Mouse (Mus musculus): ENCODE data around the gene Olfr424. TPM values are rescaled to one million over a fixed set of nuclear protein-coding genes. Genes with fewer than 3 reads are reported as not detected.

Gene Olfr424
- not detected for polyA plus RNA-seq (2014; fragmentation: Illumina TruSeq; extraction: RNeasy Lipid Tissue Mini Kit (QIAGEN cat#74804); ENCODE audit: low replicate concordance)

DNA sequence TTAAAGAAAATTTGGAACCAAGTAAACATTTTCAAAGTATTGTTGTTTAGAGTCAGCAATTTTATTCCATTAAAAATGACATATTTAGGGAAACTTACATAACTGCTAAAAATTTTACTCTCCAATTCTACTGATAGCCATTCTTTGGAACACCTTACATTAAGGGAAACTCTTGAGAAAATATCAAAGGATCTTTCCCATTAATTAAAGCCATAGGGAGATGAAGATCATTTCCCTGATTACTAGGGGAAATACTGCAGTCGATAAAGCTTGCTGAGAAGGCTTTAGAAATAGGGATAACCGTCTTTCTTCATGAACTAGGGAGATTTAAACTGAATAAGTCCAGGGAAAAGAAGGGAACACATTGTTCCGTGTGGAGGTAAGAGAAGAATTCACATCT is at the start of gene Olfr424:
Olfr424 (plus strand) TSS at position 301 of the 400 bp plus-strand sequence.

DNA sequence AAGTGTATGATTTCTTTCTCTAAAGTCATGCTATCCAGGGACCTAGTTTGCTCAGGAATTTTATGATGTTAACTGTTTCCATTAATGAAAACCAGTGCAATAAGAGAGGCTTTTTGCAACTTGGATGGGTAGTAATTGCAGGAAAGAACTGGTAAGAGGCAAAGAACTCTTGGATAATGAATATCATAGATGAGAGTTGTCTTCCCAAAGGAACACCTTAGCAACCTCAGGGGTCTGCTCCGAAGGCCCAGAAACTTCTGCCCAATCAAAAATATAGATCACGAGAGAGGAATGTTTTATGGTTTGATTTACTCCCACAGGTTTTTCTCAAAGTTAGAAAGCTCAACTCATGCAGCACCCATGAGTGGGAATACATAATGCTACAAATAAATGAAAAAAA is 47.3 kb upstream of the Olfr424 start, which contains the start of gene Olfr429:
Olfr429 (plus strand) TSS at position 301 of the 400 bp plus-strand sequence.

DNA sequence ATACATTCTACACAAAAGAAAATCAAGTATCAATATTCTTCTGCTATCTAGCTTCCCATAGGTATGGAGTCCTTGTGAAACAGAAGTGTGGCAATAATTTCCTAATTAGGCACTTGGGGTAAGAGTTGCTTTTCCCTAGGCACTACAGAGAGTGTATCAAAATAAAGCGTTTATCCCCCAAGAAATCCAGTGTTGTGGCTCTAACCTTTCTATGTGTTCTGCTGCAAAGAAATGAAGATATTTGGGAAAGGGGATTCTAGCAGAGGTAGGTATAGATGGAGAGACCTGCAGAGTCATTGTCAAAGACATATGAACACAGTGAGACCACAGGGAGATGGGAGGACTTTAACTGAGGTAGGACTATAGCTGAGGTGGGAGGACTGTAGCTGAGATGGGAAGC is 34.7 kb upstream of the Olfr424 start, which contains the start of gene Olfr427:
Olfr427 (plus strand) TSS at position 301 of the 400 bp plus-strand sequence.

DNA sequence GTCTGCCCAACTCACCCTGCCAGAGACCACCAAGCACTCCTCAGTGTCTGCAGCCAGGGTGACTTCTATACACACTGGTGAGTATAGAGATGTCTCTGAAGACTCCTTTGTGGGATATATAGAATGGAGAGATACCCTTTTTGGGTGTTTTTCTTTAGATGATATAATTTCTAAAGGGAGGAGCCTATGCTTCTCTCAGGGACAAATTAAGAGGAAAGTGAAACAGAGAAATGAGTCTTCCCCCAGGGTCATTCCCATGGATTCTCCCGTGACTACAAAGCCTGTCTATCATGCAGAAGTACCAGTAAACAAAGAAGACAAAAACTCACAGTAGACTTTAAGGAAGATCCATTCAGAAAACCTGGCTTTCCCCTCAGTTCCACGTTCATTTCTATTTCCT is 10.3 kb upstream of the Olfr424 start, which contains the start of gene Olfr231:
Olfr231 (minus strand) TSS at position 101 of the 400 bp plus-strand sequence.

DNA sequence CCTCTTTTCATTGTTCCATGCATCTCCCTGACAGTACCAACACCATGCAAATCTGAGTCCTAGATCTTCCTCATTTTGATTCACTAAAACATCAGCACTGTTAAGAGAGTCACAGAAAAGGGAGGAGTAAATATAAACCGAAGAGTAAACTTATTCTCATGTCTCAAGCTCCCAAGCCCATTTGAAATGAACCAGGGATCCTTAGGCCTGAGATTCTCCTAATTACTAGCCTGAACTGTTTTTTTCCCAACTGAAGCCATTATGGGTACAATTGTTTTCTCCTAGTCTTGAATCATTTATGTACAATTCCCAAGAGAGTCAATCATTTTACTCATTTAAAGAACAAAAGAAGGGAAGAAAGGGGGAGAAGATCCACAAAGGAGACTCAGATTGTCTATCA is 24.0 kb downstream of the Olfr424 start, which contains the start of gene Olfr420:
Olfr420 (plus strand) TSS at position 301 of the 400 bp plus-strand sequence.

DNA sequence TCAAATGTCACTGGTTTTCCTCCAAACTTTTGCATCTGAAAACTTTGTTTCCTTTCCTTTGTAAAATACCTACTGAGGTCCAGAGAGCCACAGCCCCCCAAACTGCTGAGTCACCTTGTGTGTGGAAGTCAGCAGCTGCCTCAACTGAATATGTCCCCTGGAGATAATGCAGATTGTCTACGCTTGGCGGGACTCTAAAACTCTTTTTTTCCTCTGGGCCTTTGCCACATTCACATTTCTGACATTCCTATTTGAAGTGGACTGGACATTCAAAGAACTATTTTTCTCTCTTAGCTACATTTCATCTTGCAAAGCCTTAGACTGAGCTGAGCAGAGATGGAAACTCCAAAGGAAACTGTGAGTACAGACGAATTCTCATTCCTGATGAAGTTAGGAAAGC is 41.3 kb downstream of the Olfr424 start, which contains the start of gene Spta1:
Spta1 (plus strand) TSS at position 172 of the 400 bp plus-strand sequence.

Other genes starting within 250 kb of the Olfr424 start
- 15.0 TPM for gene Ifi211, start 218.5 kb upstream of the Olfr424 start, polyA plus RNA-seq (2014; fragmentation: Illumina TruSeq; extraction: RNeasy Lipid Tissue Mini Kit (QIAGEN cat#74804); ENCODE audit: low replicate concordance)
- 95.8 TPM for gene Mndal, start 189.0 kb upstream of the Olfr424 start, polyA plus RNA-seq (2014; fragmentation: Illumina TruSeq; extraction: RNeasy Lipid Tissue Mini Kit (QIAGEN cat#74804); ENCODE audit: low replicate concordance)
- 65.1 TPM for gene Ifi203, start 188.8 kb upstream of the Olfr424 start, polyA plus RNA-seq (2014; fragmentation: Illumina TruSeq; extraction: RNeasy Lipid Tissue Mini Kit (QIAGEN cat#74804); ENCODE audit: low replicate concordance)
- gene Ifi202b, start 148.8 kb upstream of the Olfr424 start, polyA plus RNA-seq (2014; fragmentation: Illumina TruSeq; extraction: RNeasy Lipid Tissue Mini Kit (QIAGEN cat#74804); ENCODE audit: low replicate concordance), result not detected
- 11.8 TPM for gene Ifi205, start 99.7 kb upstream of the Olfr424 start, polyA plus RNA-seq (2014; fragmentation: Illumina TruSeq; extraction: RNeasy Lipid Tissue Mini Kit (QIAGEN cat#74804); ENCODE audit: low replicate concordance)
- not detected for gene Olfr433, start 90.8 kb upstream of the Olfr424 start, polyA plus RNA-seq (2014; fragmentation: Illumina TruSeq; extraction: RNeasy Lipid Tissue Mini Kit (QIAGEN cat#74804); ENCODE audit: low replicate concordance)
- not detected for gene Olfr432, start 82.3 kb upstream of the Olfr424 start, polyA plus RNA-seq (2014; fragmentation: Illumina TruSeq; extraction: RNeasy Lipid Tissue Mini Kit (QIAGEN cat#74804); ENCODE audit: low replicate concordance)
- gene Olfr430, start 64.9 kb upstream of the Olfr424 start, polyA plus RNA-seq (2014; fragmentation: Illumina TruSeq; extraction: RNeasy Lipid Tissue Mini Kit (QIAGEN cat#74804); ENCODE audit: low replicate concordance), result not detected
- not detected for gene Olfr429, start 47.2 kb upstream of the Olfr424 start, polyA plus RNA-seq (2014; fragmentation: Illumina TruSeq; extraction: RNeasy Lipid Tissue Mini Kit (QIAGEN cat#74804); ENCODE audit: low replicate concordance)
- not detected for gene Olfr427, start 34.6 kb upstream of the Olfr424 start, polyA plus RNA-seq (2014; fragmentation: Illumina TruSeq; extraction: RNeasy Lipid Tissue Mini Kit (QIAGEN cat#74804); ENCODE audit: low replicate concordance)
- not detected for gene Olfr231, start 10.4 kb upstream of the Olfr424 start, polyA plus RNA-seq (2014; fragmentation: Illumina TruSeq; extraction: RNeasy Lipid Tissue Mini Kit (QIAGEN cat#74804); ENCODE audit: low replicate concordance)
- gene Olfr420, start 24.1 kb downstream of the Olfr424 start, polyA plus RNA-seq (2014; fragmentation: Illumina TruSeq; extraction: RNeasy Lipid Tissue Mini Kit (QIAGEN cat#74804); ENCODE audit: low replicate concordance), result not detected
- gene Spta1, start 41.3 kb downstream of the Olfr424 start, polyA plus RNA-seq (2014; fragmentation: Illumina TruSeq; extraction: RNeasy Lipid Tissue Mini Kit (QIAGEN cat#74804); ENCODE audit: low replicate concordance), result not detected
- not detected for gene Olfr419, start 120.5 kb downstream of the Olfr424 start, polyA plus RNA-seq (2014; fragmentation: Illumina TruSeq; extraction: RNeasy Lipid Tissue Mini Kit (QIAGEN cat#74804); ENCODE audit: low replicate concordance)
- 13.6 TPM for gene Mptx1, start 199.0 kb downstream of the Olfr424 start, polyA plus RNA-seq (2014; fragmentation: Illumina TruSeq; extraction: RNeasy Lipid Tissue Mini Kit (QIAGEN cat#74804); ENCODE audit: low replicate concordance)
- not detected for gene Olfr417, start 233.6 kb downstream of the Olfr424 start, polyA plus RNA-seq (2014; fragmentation: Illumina TruSeq; extraction: RNeasy Lipid Tissue Mini Kit (QIAGEN cat#74804); ENCODE audit: low replicate concordance)